Comparison of ENCODE assay signal across 8 mouse cellular contexts in genomic region chr2:60283751-60284466, GRCm38 (mm10). TPM values are rescaled to one million over a fixed set of nuclear protein-coding genes. Genes with fewer than 3 reads are reported as not detected.
DNase-seq lines count a peak whose midpoint lies in the region; ATAC-seq lines count a peak whose summit lies in the region.

No protein-coding gene starts in this region.

- H3K9me3 ChIP-seq in embryonic facial prominence, embryonic 14.5 days (ENCODE audit: control insufficient read depth, low read length) = no peaks in the 10 kb centered on the region
- H3K9me3 ChIP-seq in heart, embryonic 10.5 days = no peaks in the 10 kb centered on the region
- no peaks in the 10 kb centered on the region for H3K9me3 ChIP-seq in limb, embryonic 12.5 days
- no peaks in the 10 kb centered on the region for H3K9me3 ChIP-seq in midbrain, embryonic 12.5 days

- H3K4me1 ChIP-seq in embryonic facial prominence, embryonic 14.5 days (ENCODE audit: control insufficient read depth, insufficient read depth, low read length) = peaks cover 7% of the 10 kb centered on the region
- H3K4me1 ChIP-seq in heart, embryonic 10.5 days = peaks cover 15% of the 10 kb centered on the region
- peaks cover 12% of the 10 kb centered on the region for H3K4me1 ChIP-seq in limb, embryonic 12.5 days (replicated peaks)
- H3K4me1 ChIP-seq in midbrain, embryonic 12.5 days = peaks cover 12% of the 10 kb centered on the region

- under 1% methylated on average over 29 of the region's 42 CpGs for WGBS in embryonic facial prominence, embryonic 14.5 days
- 1% methylated on average over 42 of the region's 42 CpGs for WGBS in heart, embryonic 10.5 days
- 1% methylated on average over 42 of the region's 42 CpGs for WGBS in limb, embryonic 12.5 days
- WGBS in midbrain, embryonic 12.5 days = 1% methylated on average over 42 of the region's 42 CpGs

- no peaks in the 10 kb centered on the region for H3K27me3 ChIP-seq in embryonic facial prominence, embryonic 14.5 days (replicated peaks; ENCODE audit: control insufficient read depth, insufficient read depth, low read length)
- H3K27me3 ChIP-seq in heart, embryonic 10.5 days (ENCODE audit: insufficient read depth, poor library complexity, severe bottlenecking) = no peaks in the 10 kb centered on the region; the same call in 1 of the 2 replicates
- peaks cover 6% of the 10 kb centered on the region for H3K27me3 ChIP-seq in limb, embryonic 12.5 days
- H3K27me3 ChIP-seq in midbrain, embryonic 12.5 days = peaks cover 31% of the 10 kb centered on the region

- peak overlapping the region; percentile 97 for H3K4me2 ChIP-seq in embryonic facial prominence, embryonic 14.5 days (ENCODE audit: low read depth, low read length)
- peak overlapping the region; percentile 94 for H3K4me2 ChIP-seq in limb, embryonic 12.5 days
- peak overlapping the region; percentile 82 for H3K4me2 ChIP-seq in midbrain, embryonic 12.5 days (replicated peaks)

- peak overlapping the region; percentile 61 for H3K27ac ChIP-seq in embryonic facial prominence, embryonic 14.5 days (replicated peaks; ENCODE audit: low read depth, low read length)
- H3K27ac ChIP-seq in heart, embryonic 10.5 days = peak overlapping the region; percentile 87
- no peak overlapping the region for H3K27ac ChIP-seq in limb, embryonic 12.5 days
- no peak overlapping the region for H3K27ac ChIP-seq in midbrain, embryonic 12.5 days (replicated peaks)

- peak overlapping the region; percentile 57 for H3K4me3 ChIP-seq in embryonic facial prominence, embryonic 14.5 days (ENCODE audit: low read depth, low read length)
- peak overlapping the region; percentile 71 for H3K4me3 ChIP-seq in heart, embryonic 10.5 days
- peak overlapping the region; percentile 55 for H3K4me3 ChIP-seq in limb, embryonic 12.5 days (replicated peaks)
- peak overlapping the region; percentile 39 for H3K4me3 ChIP-seq in midbrain, embryonic 12.5 days

- peak; percentile 20 to 35 for DNase-seq in adrenal gland, postnatal 4 days (ENCODE audit: low spot score in 2 of 2)
- DNase-seq in embryonic facial prominence, embryonic 14.5 days (ENCODE audit: low spot score) = peak; percentile 82
- peak; percentile 76 for DNase-seq in heart, embryonic 10.5 days (ENCODE audit: low spot score)
- peak; percentile 79 for DNase-seq in kidney, adult 9 months
- DNase-seq in skeletal muscle tissue, adult 2 months (ENCODE audit: low read depth, low spot score) = peak; percentile 30
- no peak for DNase-seq in c-Kit-positive CD71-positive TER-119-positive erythroid progenitor cells, embryonic 14.5 days (ENCODE audit: low spot score)

- H3K9ac ChIP-seq in embryonic facial prominence, embryonic 14.5 days (ENCODE audit: low read depth, low read length) = peak overlapping the region; percentile 72
- peak overlapping the region; percentile 70 for H3K9ac ChIP-seq in limb, embryonic 12.5 days (replicated peaks)
- H3K9ac ChIP-seq in midbrain, embryonic 12.5 days (replicated peaks) = peak overlapping the region; percentile 46

- ATAC-seq in embryonic facial prominence, embryonic 14.5 days (ENCODE audit: low read depth) = peak; percentile 89
- peak; percentile 80 for ATAC-seq in limb, embryonic 12.5 days (ENCODE audit: insufficient number of reproducible peaks, insufficient read depth, low FRiP score, low TSS enrichment, low read depth)
- peak; percentile 88 for ATAC-seq in midbrain, embryonic 12.5 days (ENCODE audit: low FRiP score, low read depth)

- H3K36me3 ChIP-seq in embryonic facial prominence, embryonic 14.5 days (ENCODE audit: control insufficient read depth, insufficient read depth, low read length) = no peaks in the 10 kb centered on the region
- no peaks in the 10 kb centered on the region for H3K36me3 ChIP-seq in heart, embryonic 10.5 days
- H3K36me3 ChIP-seq in limb, embryonic 12.5 days = no peaks in the 10 kb centered on the region
- H3K36me3 ChIP-seq in midbrain, embryonic 12.5 days = no peaks in the 10 kb centered on the region

RNA-seq across cellular contexts. Expression of gene Cd302, which starts 0.4 kb away (rescaled TPM):
- 10 to 100 TPM; 19.4 to 35.4 TPM for total RNA-seq in adrenal gland, postnatal 4 days (2021)
- polyA plus RNA-seq in embryonic facial prominence, embryonic 14.5 days (2014; fragmentation: Nextera tagmentation; extraction: Ambion mirVana) = 55.2 and 57.0 TPM in 2 replicates
- 18.7 and 25.9 TPM in 2 replicates for polyA plus RNA-seq in heart, embryonic 10.5 days (2016; fragmentation: Nextera tagmentation; extraction: Ambion mirVana)
- 34.1 and 37.9 TPM in 2 replicates for polyA plus RNA-seq in limb, embryonic 12.5 days (2016; fragmentation: Nextera tagmentation; extraction: Ambion mirVana)
- 15.5 and 18.2 TPM in 2 replicates for polyA plus RNA-seq in midbrain, embryonic 12.5 days (2016; fragmentation: Nextera tagmentation; extraction: Ambion mirVana)

Comparison
In these comparisons a context has a peak if more than half of its experiments do, and no peak if none do; other contexts are left out.
1. H3K27ac ChIP-seq: peak in embryonic facial prominence, embryonic 14.5 days (single experiment) and heart, embryonic 10.5 days (single experiment); none in limb, embryonic 12.5 days (single experiment) and midbrain, embryonic 12.5 days (single experiment).
2. Peak in every context shown above with its lines, with median percentiles within 50 percentile points of each other: ATAC-seq, H3K4me2 ChIP-seq, H3K4me3 ChIP-seq and H3K9ac ChIP-seq.